Mouse (Mus musculus) CH12.LX (cell line): ENCODE measurements at regions not wholly inside any gene's neighbourhood (a gene's known extent, or its start where the extent isn't known, plus 50 kb on each side); places are given as distances from the start of the nearest gene placed in this dataset.

Experiments used
- DNase-seq: peaks from one replicate; pipeline ENCODE4 v3.0.0-alpha.2; 2013; ENCODE audit errors: extremely low read depth
- H3K27ac ChIP-seq: 2 replicates; pipeline ENCODE4 v1.5.1; 2012; ENCODE audit warnings: low read depth, mild to moderate bottlenecking, control low read depth, moderate library complexity; ENCODE audit not compliant: insufficient read depth
- H3K27me3 ChIP-seq: replicated peaks from 2 replicates; pipeline ENCODE3; 2012; ENCODE audit warnings: inconsistent platforms
- H3K36me3 ChIP-seq, 2 experiments: replicated peaks in 1 of 2; 2 replicates each; pipeline versions ENCODE3 to v1.6.1; 2012; ENCODE audit warnings: inconsistent platforms in 1 of 2, low read length in 1 of 2, mild to moderate bottlenecking in 1 of 2, mixed read lengths in 1 of 2, moderate library complexity in 1 of 2; ENCODE audit not compliant: control insufficient read depth in 1 of 2, insufficient read depth in 1 of 2
- H3K4me1 ChIP-seq, 2 experiments: 2 replicates each; pipeline ENCODE4 v1.6.1; 2012; ENCODE audit warnings: inconsistent platforms in 1 of 2, moderate library complexity in 1 of 2; ENCODE audit not compliant: insufficient read depth in 2 of 2, control insufficient read depth in 1 of 2
- H3K4me2 ChIP-seq: 2 replicates; pipeline ENCODE4 v1.6.1; 2012; ENCODE audit warnings: low read depth, mild to moderate bottlenecking, control low read depth; ENCODE audit not compliant: poor library complexity, insufficient read depth, severe bottlenecking
- H3K4me3 ChIP-seq, 3 experiments: fragments of 150-350 bp in 1 of 3; sonication (generic) in 1 of 3; replicated peaks in 1 of 3; 2 replicates each; pipeline versions ENCODE3 to v1.5.1; 2011 to 2012; ENCODE audit warnings: low read depth in 2 of 3, low read length in 2 of 3, mild to moderate bottlenecking in 2 of 3, moderate library complexity in 2 of 3, control low read depth in 1 of 3, improper control_type of control experiment in 1 of 3, inconsistent platforms in 1 of 3, mixed read lengths in 1 of 3; ENCODE audit not compliant: poor library complexity in 1 of 3
- H3K79me2 ChIP-seq: replicated peaks from 2 replicates; pipeline ENCODE4 v1.6.1; 2012; ENCODE audit warnings: mild to moderate bottlenecking, moderate library complexity; ENCODE audit not compliant: control insufficient read depth, poor library complexity, insufficient read depth, severe bottlenecking; ENCODE audit errors: extremely low read depth
- H3K9ac ChIP-seq: 2 replicates; pipeline ENCODE4 v1.6.1; 2012; ENCODE audit warnings: low read depth, mild to moderate bottlenecking, control low read depth, moderate library complexity; ENCODE audit not compliant: insufficient read depth
- H3K9me3 ChIP-seq: replicated peaks from 2 replicates; pipeline ENCODE3; 2012; ENCODE audit warnings: low read length, inconsistent platforms, mixed read lengths
- BHLHE40 ChIP-seq: IDR thresholded peaks from 2 replicates; pipeline ENCODE4 v1.6.1; 2011; ENCODE audit warnings: mild to moderate bottlenecking, low read depth, low read length, improper control_type of control experiment
- CHD2 ChIP-seq: IDR thresholded peaks from 2 replicates; pipeline ENCODE4 v1.6.1; 2011; ENCODE audit warnings: low read length, improper control_type of control experiment
- ELF1 ChIP-seq: IDR thresholded peaks from 2 replicates; pipeline ENCODE4 v1.6.1; 2014; ENCODE audit warnings: low read depth, mild to moderate bottlenecking, inconsistent platforms, low read length, improper control_type of control experiment
- EP300 ChIP-seq: IDR thresholded peaks from 2 replicates; pipeline ENCODE4 v1.6.1; 2011; ENCODE audit warnings: low read length, improper control_type of control experiment
- GABPA ChIP-seq: IDR thresholded peaks from 2 replicates; pipeline ENCODE4 v1.6.1; 2012; ENCODE audit warnings: low read depth, low read length, improper control_type of control experiment, inconsistent platforms; ENCODE audit not compliant: insufficient replicate concordance
- HCFC1 ChIP-seq: IDR thresholded peaks from 2 replicates; pipeline ENCODE4 v1.6.1; 2012; ENCODE audit warnings: low read depth, mild to moderate bottlenecking, inconsistent platforms, low read length, improper control_type of control experiment
- MAX ChIP-seq: IDR thresholded peaks from 2 replicates; pipeline ENCODE4 v1.6.1; 2011; ENCODE audit warnings: low read length, improper control_type of control experiment
- MAZ ChIP-seq: IDR thresholded peaks from 2 replicates; pipeline ENCODE4 v1.6.1; 2012; ENCODE audit warnings: low read depth, mild to moderate bottlenecking, inconsistent platforms, low read length, improper control_type of control experiment, moderate library complexity
- MXI1 ChIP-seq: IDR thresholded peaks from 2 replicates; pipeline ENCODE4 v1.6.1; 2011; ENCODE audit warnings: mild to moderate bottlenecking, low read depth, low read length, improper control_type of control experiment
- NELFE ChIP-seq: IDR thresholded peaks from 2 replicates; pipeline ENCODE4 v1.6.1; 2011; ENCODE audit warnings: low read depth, low read length, improper control_type of control experiment
- PAX5 ChIP-seq: IDR thresholded peaks from 2 replicates; pipeline ENCODE4 v1.6.1; 2012; ENCODE audit warnings: low read length, inconsistent platforms, mixed read lengths
- POLR2A ChIP-seq: IDR thresholded peaks from 2 replicates; pipeline ENCODE4 v1.6.1; 2011; ENCODE audit warnings: low read depth, mild to moderate bottlenecking, improper control_type of control experiment, low read length
- POLR2AphosphoS2 ChIP-seq: IDR thresholded peaks from 2 replicates; pipeline ENCODE4 v1.6.1; 2011; ENCODE audit warnings: low read depth, low read length, improper control_type of control experiment
- SIN3A ChIP-seq: IDR thresholded peaks from 2 replicates; pipeline ENCODE4 v1.6.1; 2012; ENCODE audit warnings: low read length, improper control_type of control experiment, inconsistent platforms
- SMC3 ChIP-seq: IDR thresholded peaks from 2 replicates; pipeline ENCODE4 v1.6.1; 2011; ENCODE audit warnings: low read depth, low read length, improper control_type of control experiment
- TBP ChIP-seq: conservative IDR thresholded peaks from 2 replicates; pipeline ENCODE4 v1.6.1; 2011; ENCODE audit warnings: low read depth, low read length, improper control_type of control experiment
- USF2 ChIP-seq: conservative IDR thresholded peaks from 2 replicates; pipeline ENCODE4 v1.6.1; 2011; ENCODE audit warnings: low read depth, low read length, improper control_type of control experiment
- ZC3H11A ChIP-seq: IDR thresholded peaks from 2 replicates; pipeline ENCODE4 v1.6.1; 2012; ENCODE audit warnings: low read depth, mild to moderate bottlenecking, inconsistent platforms, low read length, improper control_type of control experiment
- ZKSCAN1 ChIP-seq: IDR thresholded peaks from 2 replicates; pipeline ENCODE4 v1.6.1; 2012; ENCODE audit warnings: low read depth, inconsistent platforms, low read length, improper control_type of control experiment, borderline replicate concordance
- ZNF384 ChIP-seq: IDR thresholded peaks from 2 replicates; pipeline ENCODE4 v1.6.1; 2012; ENCODE audit warnings: low read depth, low read length, improper control_type of control experiment, inconsistent platforms
- dilution Hi-C: fragments of 300-500 bp; cut with MboI; formaldehyde crosslinking; loops from 2 replicates; pipeline ENCODE4 v1.14.3; 2020; ENCODE audit warnings: low sequenced_read_pairs; ENCODE audit not compliant: extremely low pct_unique_long_range_greater_than_20kb, extremely low pct_ligation_motif_present
- in situ Hi-C: fragments of 300-500 bp; cut with MboI; formaldehyde crosslinking; loops from 3 replicates; pipeline ENCODE4 v1.14.3; 2019; ENCODE audit warnings: low sequenced_read_pairs, low pct_ligation_motif_present, low pct_unique_long_range_greater_than_20kb, mixed read lengths

DNA sequence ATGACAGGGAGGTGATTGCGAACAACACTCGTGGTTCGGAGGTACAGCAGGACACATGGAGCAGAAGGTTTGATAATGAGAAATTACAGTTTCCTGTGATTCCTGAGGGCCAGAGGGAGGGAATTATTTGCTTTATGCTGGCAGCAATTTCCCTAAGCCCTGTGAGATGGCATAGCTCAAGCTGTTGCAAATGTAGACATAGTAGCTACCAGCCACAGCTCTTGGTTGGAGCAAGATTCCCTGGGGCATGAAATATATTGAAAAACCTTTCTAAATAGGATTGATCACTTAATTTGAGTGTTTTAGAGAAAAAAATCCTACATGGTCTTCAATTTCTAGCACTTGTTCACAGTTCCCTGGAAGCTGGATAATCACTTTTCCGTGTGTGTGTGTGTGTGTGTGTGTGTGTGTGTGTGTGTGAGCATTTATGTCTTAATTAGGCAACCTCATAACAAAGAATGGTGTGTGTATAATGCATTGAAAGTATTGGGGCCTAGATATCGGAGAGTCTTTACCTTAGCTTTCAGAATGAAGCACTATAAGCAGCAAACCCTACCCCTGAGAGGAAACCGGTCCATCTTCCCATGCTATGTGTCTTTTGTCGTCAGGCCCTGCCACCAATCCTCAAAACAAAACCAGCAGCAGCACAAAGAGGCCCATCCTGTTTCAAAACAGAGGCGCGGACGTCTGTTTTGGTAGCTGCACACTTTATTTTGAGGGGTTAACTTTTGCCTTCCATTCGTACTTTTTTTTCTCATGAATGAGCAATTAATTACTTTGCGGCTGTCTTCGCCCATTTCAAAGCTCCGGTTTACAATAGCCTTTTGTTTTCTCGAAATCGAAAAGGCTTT is 172.7 kb upstream of the G2e3 start:
- dilution Hi-C loops (no loop called here), in situ Hi-C loops (no loop called here)
- Histone ChIP-seq H3K27me3 (no peaks in the 10 kb centered on the region), H3K36me3 (no peaks in the 10 kb centered on the region), H3K4me1 (no peaks in the 10 kb centered on the region), H3K9ac (no peak overlapping the region), H3K4me2 (no peak overlapping the region), H3K27ac (no peak overlapping the region), H3K4me3 (no peak overlapping the region), H3K79me2 (no peaks in the 10 kb centered on the region), H3K9me3 (no peaks in the 10 kb centered on the region)
- no peak for TF ChIP-seq ZKSCAN1
- no peak for TF ChIP-seq TBP
- TF ChIP-seq MXI1, result no peak
- no peak for TF ChIP-seq PAX5
- TF ChIP-seq MAZ, result no peak
- TF ChIP-seq GABPA, result no peak
- TF ChIP-seq EP300, result no peak
- TF ChIP-seq SIN3A, result no peak
- TF ChIP-seq POLR2A, result no peak
- no peak for TF ChIP-seq BHLHE40
- no peak for TF ChIP-seq POLR2AphosphoS2
- TF ChIP-seq ELF1, result no peak
- TF ChIP-seq ZNF384, result no peak
- no peak for TF ChIP-seq SMC3
- no peak for TF ChIP-seq MAX
- DNase-seq, result no peak

DNA sequence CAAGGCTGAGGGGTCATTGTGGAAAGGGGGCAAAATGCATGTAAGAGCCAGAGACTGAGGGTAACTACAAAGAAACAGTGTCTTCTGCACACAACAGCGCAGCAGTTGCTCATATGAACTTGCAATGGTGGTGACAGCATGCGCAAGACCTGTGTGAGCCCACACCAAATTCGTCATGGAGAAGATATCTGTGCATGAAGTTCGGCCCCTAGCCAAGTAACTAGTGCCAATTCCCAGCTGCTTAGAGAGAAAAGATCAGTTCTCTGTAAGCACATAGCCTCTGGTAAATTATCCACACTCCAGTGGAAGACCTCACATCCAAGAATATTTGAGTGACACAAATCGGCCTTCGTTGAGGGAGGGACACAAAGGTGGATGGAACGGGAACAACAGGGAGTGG is 182.7 kb upstream of the G2e3 start:
- H3K79me2 ChIP-seq, result no peaks in the 10 kb centered on the region
- H3K4me1 ChIP-seq, result no peaks in the 10 kb centered on the region
- no peak for DNase-seq
- no peak overlapping the region for H3K9ac ChIP-seq
- H3K4me3 ChIP-seq, result no peak overlapping the region
- in situ Hi-C loops (no loop called here), dilution Hi-C loops (no loop called here)
- H3K36me3 ChIP-seq, result no peaks in the 10 kb centered on the region
- H3K4me2 ChIP-seq, result no peak overlapping the region
- no peaks in the 10 kb centered on the region for H3K27me3 ChIP-seq
- peaks cover 3% of the 10 kb centered on the region for H3K9me3 ChIP-seq
- H3K27ac ChIP-seq, result no peak overlapping the region
- TF ChIP-seq USF2 (no peak), ZC3H11A (no peak), HCFC1 (no peak), POLR2A (no peak), NELFE (no peak), CHD2 (no peak)
